Mouse (Mus musculus) retina, embryonic 14.5 days (tissue): ENCODE results near the gene Fitm1.

ENCODE experiments used
- DNase-seq: peaks from one replicate; pipeline ENCODE4 v3.0.0-alpha.2; 2015; ENCODE audit warnings: low spot score

Fitm1 gene

DNA sequence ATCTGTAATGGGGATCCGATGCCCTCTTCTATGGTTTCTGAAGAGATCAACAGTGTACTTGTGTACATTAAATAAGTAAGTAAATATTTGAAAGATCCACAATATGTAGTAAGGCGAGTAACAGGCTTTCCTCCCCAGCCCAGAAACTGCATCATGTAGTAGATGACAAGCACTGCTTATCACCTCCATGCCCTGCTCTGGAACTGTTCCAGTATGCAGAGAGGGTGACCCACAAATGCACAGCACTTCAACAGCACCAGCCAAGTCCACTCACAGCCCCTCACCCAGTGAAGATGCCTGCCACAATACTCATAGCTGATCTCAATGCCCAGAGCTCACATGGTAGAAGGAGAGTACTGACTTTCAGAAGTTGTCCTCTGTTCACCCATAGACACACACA, 4.8 kb upstream of the Fitm1 start:
- no peak for DNase-seq

DNA sequence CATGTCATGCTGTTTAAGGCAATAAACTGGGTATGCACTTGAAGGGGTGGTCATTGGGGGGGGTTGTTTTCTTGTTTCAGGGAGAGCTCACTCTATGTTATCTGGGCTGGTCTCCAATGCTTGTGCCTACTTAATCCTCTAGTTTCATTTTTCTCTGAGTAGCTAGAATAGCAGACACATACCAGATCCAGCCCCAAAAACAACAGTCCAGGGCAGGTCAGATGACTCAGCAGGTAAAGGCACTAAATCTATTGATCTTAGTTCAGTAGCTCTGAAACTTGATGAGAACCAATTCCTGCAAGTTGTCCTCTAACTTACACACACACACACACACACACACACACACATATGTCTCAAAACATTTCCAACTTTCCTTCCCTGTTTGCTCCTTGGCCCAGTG, 3.7 kb upstream of the Fitm1 start:
- DNase-seq: no peak

DNA sequence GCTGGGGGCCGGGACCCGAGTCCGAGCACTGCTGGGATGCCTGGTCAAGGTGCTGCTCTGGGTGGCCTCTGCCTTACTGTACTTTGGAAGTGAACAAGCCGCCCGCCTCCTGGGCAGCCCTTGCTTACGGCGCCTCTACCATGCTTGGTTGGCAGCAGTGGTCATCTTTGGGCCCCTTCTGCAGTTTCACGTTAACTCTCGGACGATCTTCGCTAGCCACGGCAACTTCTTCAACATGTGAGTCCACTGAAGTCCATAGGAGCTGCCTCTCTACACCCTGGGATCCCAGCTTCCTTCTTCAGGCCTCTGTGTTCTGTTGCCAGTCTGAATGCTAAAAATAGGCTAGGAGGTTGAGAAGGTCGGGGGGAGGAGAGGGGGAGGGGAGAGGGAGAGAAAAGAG, 294 bp downstream of the Fitm1 start:
- no peak for DNase-seq

DNA sequence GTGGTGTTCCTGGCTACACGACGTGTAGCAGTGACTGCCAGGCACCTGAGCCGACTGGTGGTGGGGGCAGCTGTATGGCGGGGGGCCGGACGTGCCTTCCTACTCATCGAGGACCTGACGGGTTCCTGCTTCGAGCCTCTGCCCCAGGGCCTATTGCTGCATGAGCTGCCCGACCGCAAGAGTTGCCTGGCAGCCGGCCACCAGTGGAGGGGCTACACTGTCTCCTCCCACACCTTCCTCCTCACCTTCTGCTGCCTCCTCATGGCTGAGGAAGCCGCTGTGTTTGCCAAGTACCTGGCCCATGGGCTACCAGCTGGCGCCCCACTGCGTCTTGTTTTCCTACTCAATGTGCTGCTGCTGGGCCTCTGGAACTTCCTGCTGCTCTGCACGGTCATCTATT, 959 bp downstream of the Fitm1 start:
- no peak for DNase-seq

DNA sequence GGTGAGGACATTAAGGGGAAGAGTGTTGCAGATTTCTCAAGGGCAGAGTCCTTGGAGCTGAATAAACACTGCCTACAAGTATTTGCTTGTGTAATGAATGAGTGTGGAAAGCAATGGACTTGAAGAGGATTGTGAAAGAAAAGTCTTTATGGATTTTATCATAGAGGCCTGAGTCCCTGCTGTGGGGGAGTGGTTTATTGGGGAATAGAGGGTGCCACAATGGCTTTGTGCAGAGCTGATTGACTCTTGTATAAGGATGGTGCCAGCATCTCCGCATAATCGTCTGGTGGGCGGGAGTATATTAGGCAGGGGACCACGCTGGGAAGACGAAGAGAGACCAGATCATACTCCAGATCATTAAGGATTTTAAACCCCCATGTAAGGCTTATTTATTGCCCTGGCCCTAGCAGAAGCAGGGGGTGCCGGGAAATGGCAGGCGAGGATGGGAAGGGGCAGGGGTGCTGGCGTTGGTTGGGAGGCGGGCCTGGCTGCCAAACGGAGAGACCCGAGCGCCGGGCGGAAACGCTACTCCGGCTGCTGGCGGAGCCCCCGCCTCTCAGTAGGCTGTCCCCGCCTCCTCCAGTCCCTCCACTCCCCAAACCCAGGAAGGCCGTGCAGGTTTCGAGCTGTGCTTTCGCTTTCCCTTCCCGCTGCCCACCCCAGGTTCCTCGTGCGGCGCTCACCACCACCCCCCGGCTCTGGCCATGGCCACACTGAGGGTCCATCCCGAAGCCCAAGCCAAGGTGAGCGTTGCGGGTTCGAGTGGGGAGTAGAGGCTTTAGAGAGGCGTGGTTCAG, 2.7 kb downstream of the Fitm1 start, which contains the start of gene Psme1:
Gene Psme1 (plus strand): TSS at position 253 of the 797 bp plus-strand sequence.
- peak; percentile 80 for DNase-seq

DNA sequence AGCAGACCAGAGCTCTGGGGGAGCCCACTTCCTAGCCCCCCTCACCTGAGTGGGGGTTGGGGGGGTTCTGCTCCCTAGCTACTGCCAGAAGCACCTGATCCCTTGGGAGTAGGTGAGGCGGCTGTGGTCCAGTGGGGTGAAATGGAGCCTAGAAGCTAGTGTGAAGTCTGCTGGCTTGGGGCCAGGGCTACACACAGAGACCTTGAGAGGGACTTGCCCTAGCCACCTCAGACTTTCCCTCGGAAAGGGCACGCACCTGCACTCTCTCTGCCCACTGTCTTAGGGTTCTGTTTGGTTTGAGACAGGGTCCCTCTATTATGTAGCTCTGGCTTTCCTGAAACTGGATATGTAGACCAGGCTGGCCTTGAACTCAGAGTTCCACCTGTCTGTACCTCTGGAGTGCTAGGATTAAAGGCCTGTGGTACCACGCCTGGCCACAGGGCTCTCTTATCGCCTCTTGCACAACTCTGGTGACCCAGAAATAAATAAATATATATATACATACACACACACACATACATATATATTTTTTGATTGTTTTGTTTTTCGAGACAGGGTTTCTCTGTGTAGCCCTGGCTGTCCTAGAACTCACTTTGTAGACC, 3.4 kb downstream of the Fitm1 start:
- DNase-seq: no peak

DNA sequence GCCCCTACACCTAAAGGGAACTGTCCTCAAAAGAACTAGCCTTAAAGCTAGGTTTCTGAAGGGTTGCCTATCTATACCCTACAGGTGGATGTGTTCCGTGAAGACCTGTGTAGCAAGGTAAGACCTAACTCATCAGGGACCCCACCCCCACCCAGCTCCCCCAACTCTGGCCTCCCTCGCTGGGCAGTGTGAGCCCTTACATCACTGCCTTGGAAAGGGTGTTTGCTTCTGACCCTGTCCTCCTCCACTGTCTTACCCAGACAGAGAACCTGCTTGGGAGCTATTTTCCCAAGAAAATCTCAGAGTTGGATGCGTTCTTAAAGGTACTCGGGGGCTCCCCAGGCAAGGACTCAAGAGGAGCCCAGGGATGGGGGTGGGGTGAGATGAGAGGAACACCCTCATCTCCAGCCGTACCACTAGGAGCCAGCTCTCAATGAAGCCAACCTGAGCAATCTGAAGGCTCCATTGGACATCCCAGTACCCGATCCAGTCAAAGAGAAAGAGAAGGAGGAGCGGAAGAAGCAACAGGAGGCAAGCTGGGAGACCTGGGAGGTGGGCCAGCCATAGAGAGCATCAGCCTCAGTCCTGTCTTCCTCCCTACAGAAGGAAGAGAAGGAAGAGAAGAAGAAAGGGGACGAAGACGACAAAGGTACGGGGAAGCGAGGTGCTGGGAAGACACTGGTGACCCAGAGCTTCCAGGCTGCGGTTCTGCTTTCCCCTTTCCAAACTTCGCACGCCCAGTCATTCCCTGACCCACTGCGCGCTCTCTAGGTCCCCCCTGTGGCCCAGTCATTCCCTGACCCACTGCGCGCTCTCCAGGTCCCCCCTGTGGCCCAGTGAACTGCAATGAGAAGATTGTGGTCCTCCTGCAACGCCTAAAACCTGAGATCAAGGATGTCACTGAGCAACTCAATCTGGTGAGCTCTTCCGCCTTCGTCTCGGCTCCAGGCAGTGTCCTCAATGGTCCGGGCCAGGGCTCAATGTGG, 4.4 kb downstream of the Fitm1 start:
- no peak for DNase-seq

DNA sequence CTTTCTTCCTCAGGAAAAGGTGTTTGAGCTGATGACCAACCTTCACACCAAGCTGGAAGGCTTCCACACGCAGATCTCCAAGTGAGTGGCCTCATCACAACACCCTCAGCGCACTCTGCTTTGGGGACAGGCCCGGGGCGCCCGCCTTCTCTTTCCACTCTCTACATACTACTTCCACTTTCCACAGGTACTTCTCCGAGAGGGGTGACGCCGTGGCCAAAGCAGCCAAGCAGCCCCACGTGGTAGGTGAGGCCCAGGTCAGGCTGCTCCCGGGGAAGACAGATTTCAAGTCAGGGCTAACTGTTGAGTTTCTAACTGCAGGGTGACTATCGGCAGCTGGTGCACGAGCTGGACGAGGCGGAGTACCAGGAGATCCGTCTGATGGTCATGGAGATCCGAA, 5.3 kb downstream of the Fitm1 start:
- no peak for DNase-seq

DNA sequence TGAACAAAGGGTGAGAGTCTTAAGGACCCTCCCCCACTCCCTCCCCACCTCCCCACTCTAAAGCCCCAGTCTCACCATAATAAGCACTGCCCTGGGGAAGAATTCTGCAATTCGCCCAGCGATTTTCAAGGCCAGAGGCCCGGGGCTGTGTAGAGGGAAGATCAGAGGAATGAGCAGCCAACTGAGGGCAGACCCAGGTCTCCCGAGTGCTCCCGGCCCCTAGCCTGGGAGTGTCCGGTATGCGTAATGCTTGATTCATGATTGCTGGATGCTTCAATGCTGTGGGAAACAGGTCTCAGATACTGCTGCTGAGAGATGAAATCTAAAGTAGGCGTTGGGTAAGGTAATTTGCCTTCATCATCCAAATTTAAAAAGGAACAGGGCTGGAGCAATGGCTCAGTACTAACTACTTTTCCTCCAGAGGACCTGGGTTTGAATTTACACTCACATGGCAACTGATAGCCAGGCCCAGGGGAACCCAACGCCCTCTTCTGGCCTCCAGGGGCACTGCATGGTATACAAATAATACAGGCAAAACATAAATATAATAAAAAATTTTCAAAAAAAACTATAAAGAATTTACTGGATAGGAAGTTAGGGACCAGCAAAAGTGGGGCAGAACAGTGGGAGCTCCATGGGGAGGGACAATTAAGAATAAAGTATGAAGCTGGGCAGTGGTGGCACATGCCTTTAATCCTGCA, 6.7 kb downstream of the Fitm1 start:
- no peak for DNase-seq

DNA sequence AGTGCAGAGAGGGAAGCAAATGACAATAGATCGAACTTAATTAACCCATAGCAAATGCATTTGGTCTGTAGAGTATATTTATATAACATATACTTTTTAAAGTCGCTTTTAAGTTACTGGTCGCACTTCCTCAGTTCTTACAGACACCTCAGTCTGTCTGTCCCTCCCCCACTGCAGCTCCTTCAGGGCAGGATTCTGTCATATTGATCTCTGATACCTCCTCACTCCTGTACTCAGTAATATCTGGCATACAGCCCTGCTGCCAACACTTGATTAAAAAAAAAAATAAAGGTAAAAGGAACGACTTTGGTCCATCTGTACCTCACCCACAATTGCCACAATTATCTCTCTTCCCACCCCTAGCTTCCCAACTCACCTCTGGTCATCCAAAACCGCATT, 8.9 kb downstream of the Fitm1 start:
- DNase-seq: no peak

DNA sequence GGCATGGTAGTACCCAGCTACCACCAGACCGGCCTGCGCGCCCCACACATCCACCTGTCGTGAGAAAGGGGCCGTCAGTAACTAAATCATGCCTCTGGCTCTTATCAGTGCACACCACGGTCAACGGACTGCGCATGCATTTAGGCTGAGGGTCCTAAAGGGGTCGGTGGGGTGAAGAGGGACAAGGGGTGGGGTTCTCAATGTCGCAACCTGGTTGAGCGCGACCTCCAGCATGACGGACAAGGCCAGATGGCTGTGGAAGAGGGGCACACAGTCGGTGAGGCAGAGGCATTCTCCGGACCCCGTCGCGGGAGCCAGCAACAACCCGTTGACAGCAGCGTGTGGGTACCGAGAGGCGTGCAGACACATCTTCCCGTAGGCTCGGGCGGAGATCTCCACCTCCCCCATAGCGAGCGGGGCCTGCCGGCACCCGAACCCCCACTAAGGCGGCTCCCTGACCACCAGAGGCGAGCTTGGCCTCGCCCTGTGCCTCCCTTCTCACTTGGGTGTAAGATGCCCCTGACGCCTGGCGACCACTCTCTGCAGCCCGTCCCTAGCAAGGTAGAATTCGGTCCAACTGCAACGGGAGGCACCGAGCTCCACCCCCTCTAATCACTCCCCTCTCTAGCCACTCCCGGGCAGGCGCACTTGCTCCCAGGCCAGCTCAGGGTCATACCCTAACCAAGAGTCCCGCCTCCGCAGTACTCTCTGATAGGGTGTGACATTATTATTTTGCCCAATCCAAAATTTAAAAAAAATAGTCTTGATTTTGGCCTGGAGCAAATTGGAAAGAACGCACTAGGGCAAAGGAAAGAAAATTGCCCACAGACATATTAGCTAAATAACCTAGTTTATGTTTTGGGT, 9.5 kb downstream of the Fitm1 start, which contains the start of gene Emc9:
Gene Emc9 (minus strand): TSS at position 601 of the 864 bp plus-strand sequence.
- peak; percentile 58 for DNase-seq

DNA sequence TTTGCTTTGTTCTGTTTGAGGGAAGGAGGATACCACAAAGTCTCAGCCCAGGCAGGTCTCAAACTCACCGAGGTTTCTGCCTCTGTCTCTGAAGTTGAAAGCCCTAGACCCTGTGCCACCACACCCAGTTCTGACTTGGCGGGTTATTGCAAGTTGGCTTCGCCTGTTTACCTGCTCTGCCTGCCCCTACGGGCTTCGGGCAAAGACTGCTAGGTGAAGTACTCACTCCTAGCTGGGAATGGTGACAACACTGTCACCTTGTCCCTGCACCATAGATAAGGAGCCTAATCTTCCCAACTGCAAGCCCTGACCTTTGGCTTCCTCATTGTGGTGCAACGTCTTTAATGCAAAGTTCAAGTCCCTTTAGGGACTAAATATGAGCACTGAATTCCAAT, 10.1 kb downstream of the Fitm1 start:
- no peak for DNase-seq

DNA sequence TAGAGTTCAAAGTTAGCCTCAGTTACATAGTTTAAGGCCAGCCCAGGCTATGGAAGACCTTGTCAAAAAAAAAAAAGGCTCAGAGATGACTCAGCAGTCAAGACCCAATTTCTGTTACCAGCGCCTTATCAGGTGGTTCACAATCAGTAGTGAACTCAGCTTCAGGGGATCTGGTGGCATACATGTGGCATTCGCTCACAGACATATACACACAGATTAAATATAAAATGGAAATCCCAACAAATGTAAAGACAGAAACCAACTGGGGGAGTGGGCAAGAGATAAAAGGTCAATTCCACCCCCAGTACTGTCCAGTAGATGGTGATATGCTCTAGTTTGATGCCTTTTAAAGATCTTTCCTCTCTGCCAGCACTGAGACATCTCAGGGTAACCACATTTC, 10.7 kb downstream of the Fitm1 start:
- no peak for DNase-seq

DNA sequence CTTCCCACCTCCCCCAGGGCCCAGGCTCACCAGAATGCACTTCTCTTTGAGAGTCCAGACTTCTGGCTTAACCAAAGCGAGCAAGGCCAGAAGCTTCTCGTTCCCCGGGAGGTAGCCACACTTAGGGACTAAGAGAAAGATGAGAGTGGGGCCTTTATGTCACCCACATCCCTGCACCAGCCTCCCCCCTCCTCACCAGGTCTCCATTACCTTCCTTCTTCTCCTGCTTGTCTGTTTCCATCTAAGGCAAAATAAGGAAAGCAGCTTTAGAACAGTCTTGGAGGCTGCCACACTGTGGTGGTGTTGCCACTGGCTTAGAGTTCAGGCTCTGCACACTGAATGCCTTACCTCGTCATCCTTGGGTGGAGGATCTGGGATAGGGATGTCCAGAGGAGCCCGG, 13.9 kb downstream of the Fitm1 start:
- DNase-seq: no peak

DNA sequence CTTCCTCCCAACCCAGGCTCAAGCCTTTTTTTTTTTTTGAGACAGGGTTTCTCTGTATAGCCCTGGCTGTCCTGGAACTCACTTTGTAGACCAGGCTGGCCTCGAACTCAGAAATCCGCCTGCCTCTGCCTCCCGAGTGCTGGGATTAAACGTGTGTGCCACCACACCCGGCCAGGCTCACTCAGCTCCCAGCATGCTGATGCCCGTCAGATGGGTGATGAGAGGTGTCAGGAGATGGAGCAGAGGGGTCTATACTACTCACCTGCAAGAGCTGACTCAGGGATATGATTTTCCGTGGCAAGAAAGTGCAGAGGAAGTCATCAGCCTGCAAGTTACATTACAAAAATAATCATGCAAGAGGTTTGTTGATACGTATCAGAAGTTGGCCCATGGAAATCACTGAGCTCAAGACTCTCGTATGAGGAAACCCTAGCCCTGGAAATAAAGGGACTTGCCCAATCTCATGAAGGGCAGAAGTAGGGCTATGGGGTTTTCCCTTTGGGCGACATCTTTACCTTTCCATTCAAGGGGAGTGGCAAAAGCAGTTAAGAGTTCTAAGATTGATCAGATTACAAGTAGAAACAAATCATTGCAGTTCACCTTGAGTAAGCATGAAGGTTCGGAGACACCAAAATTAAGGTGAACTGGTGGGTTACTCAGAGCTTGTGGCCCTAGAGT, 14.5 kb downstream of the Fitm1 start:
- DNase-seq: no peak

DNA sequence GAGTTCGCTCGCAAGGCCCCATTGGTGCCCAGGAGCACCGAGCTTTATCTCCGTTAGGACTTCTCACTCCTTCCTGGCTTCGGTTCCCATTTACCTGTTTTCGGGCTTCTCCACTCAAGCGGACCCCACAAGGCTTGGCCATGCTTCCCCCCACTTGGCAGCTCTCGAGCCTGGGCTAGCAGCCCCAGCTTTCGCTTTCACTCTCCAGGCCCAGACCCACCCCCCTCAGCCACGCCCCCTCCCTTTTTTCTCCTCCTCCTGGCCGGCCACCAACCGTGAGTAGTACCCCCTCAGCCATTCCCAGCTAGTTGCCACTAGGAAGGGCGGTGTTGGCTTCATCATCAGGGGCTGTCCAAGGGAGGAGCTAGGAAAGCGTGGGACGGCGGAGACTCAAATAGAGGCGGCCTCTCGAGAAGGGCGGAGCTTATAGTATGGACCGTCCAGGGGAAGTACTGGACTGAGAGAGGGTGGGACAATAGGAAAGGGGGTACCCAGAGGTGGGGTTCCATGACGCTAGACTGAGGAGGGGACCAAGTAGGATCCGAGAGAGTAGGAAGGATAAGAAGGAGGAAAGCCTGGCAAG, 15.4 kb downstream of the Fitm1 start, which contains the start of gene Psme2:
Gene Psme2 (minus strand): TSS at position 366 of the 583 bp plus-strand sequence.
- DNase-seq: peak; percentile 93

DNA sequence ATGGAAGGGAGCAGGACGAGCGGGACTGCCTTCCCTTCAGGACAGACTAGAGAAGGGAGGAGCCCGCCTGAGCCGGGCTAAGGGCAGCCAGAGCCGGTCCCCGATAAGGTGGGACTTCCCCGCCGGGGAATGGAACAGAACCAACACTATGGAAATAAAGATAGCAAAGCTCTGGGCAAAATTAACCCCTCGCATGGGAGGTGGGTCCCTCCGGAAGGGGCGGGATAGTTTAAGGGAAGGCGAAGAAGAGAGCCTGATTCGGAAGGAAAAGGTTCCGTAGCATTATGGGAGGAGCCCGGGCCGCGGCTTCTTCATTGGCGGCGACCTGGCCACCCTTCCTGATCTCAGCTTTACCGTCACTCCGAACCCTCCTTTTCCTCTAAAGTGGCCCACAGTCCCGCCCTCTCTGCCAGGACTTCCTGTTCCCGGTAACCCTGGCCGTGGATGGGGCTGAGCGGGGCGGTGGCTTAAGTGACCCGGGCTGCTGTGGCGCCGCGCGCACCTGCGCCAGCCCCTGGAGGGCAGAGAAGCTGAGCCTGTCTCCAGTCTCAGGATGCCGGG, 16.0 kb downstream of the Fitm1 start, which contains the start of gene Rnf31:
Gene Rnf31 (plus strand): TSS at position 378 of the 561 bp plus-strand sequence.
- DNase-seq: peak; percentile 94

DNA sequence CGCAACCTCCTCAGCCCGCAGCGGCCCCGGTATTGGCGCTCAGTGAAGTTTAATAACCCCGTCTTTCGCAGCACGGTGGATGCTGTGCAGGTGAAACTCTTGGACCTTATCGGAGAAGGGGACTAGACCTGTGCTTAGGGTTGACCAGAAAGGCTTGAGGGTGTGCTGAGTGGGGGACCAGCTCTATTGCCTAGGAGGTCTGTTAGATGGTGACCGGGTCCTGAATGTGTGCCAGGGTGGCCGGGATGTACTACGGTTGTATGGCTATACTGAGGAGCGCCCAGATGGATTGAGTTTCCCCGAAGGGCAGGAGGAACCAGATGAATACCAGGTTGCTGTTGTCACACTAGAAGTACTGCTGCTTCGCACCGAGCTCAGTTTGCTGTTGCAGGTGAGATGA, 16.8 kb downstream of the Fitm1 start:
- no peak for DNase-seq

DNA sequence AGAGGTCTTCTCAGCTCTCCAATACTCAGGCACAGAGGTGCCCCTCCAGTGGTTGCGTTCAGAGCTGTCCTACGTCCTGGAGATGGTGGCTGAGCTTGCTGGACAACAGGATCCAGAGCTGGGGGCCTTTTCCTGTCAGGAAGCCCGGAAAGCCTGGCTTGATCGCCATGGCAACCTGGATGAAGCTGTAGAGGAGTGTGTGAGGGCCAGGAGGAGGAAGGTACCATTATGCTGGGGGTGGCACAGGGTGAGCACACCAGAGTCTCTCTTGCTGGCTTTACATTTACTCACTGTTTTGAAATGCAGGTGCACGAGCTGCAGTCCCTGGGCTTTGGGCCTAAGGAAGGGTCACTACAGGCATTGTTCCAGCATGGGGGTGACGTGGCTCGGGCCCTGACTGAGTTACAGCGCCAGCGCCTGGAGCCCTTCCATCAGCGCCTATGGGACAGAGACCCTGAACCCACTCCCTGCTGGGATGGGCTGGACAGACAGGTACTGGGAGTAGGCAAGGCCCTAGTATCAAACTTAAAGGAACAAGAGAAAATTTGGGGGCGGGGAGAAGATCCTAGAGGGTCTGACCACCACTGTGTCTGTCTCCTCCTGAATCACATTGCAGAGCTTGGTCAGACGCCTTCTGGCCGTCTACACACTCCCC, 20.7 kb downstream of the Fitm1 start:
- DNase-seq: no peak
